Mouse (Mus musculus) embryonic fibroblast, embryonic 13.5 days (primary cell): ENCODE measurements at regions not wholly inside any gene's neighbourhood (a gene's known extent, or its start where the extent isn't known, plus 50 kb on each side); places are given as distances from the start of the nearest gene placed in this dataset.

Experiments used
- CTCF ChIP-seq: IDR thresholded peaks from 2 replicates; pipeline ENCODE4 v1.5.1; 2011; ENCODE audit warnings: mild to moderate bottlenecking, control low read depth, low read length, moderate library complexity, borderline replicate concordance; ENCODE audit not compliant: insufficient read depth
- POLR2A ChIP-seq: IDR thresholded peaks from 2 replicates; pipeline ENCODE4 v1.6.1; 2011; ENCODE audit warnings: low read depth, mild to moderate bottlenecking, control low read depth, low read length, moderate library complexity

DNA sequence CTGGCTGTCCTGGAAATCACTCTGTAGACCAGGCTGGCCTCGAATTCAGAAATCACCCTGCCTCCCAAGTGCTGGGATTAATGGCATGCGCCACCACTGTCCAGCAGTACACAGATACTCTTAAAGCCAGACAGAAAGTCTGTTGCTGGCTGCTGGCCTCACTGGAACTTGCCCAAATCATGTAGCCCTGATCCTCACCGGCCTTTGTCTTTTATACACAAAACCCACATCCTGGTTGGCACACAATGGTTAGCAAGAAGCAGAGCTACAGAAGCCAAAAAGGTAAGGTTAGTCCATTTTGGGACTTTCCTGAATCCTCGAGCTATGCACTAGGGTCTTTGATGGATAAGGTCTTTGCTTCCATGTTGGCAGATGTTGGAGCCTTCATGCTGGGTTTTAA lies 157.2 kb upstream of the Trim24 start:
- TF ChIP-seq POLR2A (no peak), CTCF (no peak)
